Mouse (Mus musculus): ENCODE data around the gene Ahsa1.
A peak's percentile ranks its signal among the peaks of the same experiment; 100 is the strongest.
"Not testable (repeated sequence)": the region's sequence is repeated elsewhere in the genome, so short reads cannot be mapped to it uniquely, and the experiment has no call there.

The Ahsa1 gene

DNA sequence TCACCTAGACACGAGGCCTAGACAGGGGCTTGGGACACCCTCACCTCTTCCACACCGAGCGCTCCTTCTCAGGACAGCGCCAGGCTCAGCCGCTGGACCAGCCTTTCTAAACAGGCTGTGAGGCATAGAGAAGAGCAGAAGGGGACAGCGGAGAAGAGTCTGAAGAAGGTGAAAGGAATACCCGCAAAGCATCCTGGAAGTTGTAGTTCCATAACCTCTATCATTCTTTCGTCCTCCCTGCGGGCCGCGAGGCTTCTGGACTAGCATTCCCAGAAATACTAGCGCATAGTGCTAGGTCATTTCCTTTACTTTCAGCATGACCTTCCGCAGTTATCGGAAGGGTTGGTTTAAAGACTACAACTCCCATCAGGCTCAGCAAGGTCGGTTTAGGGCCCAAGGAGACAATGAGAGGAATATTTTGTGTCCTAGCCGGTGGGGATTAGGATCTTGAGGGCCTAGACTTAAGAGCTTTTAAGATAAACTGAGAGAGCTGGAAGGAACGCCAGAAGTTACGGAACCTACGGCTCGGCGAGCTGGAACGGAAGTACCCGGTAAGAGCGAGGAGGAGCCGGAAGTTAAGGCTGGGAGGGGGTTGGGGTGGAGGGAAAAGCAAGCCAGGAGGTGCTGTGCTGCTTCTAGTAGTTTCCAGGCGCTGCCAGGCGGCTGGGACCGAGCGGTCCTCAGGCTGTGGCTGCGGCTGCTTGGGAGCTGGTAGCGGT, at the start of gene Ahsa1, which contains the start of gene Vipas39:
Gene Ahsa1 (plus strand): TSS at position 372 of the 719 bp plus-strand sequence.
Gene Vipas39 (minus strand): TSS at position 149 of the 719 bp plus-strand sequence.
- DNase-seq = peak; percentile 86

DNA sequence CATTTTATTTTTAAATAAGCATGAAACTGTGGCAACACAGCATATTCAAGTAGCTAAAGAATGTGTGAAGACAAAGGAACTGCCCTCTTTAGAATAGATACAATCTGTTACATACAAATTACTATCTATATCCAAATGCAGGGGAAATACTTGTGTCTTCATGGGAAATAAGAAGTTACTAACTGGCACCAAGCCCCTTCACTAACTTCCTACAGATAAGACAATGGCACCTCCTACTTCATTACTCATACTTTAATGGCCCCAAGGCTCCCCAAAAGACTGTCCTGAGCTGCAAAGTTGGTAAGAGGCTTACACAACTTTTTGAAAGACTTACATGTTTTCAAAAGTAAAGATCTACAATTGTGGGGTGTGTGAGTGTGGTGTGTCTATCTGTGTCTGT, 48.7 kb upstream of the Ahsa1 start:
- DNase-seq = no peak

GRCm38 (mm10) chr12:87219362-87219761, 46.9 kb upstream of the Ahsa1 start:
- no peak for DNase-seq

DNA sequence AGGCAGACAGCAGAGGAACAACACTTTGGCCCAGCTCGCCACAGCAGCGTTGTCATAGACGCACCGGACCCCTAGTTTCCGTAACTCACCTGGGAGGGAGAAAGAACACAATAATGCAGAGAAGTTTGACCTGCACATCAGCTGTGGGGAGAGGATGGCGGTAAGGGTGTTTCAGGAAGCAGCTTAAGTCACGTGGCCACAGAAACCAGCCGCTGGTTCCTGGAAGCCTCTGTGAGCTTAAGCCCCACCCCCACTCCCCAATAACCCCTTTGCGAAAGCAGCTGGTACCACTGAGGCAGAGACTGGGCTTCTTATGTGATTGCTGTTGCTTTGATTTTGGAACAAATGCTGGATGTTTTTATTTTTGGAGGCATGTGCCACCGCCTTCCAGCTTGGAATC, 41.3 kb upstream of the Ahsa1 start:
- DNase-seq = no peak

GRCm38 (mm10) chr12:87226801-87227200, 39.5 kb upstream of the Ahsa1 start:
- no peak for DNase-seq

- DNase-seq = no peak
Measured at GRCm38 (mm10) chr12:87229633-87230032, 36.6 kb upstream of the Ahsa1 start.

DNA sequence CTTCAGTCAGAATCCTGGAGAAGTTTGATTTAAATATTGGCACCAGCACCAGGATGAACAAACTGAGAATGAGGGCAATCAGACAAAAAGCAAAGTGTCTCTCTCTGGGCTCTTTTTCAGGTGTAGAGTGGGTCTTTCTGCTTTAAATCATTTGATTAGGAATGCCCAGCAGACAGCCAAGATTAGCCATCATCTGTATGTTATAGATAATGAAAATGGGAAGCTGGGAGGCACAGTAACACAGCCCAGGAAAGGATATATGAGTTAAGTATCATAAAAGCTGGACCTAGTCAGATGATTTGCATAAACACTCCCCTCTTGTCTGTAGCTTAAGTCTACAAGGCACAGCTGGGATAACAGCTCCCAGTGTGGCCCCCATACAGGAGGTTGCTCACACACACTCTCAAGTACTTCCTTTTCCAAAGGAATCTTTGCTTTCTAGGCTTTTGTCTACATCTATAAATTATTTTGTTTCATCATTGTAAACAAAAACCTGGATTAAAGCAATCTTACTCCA, 35.8 kb upstream of the Ahsa1 start:
- DNase-seq = no peak

GRCm38 (mm10) chr12:87236882-87237483, 29.3 kb upstream of the Ahsa1 start:
- DNase-seq = no peak

- no peak for DNase-seq
Measured at GRCm38 (mm10) chr12:87238632-87239031, 27.6 kb upstream of the Ahsa1 start, which contains the start of gene Noxred1. Noxred1 (minus strand) TSS chr12:87238732.

GRCm38 (mm10) chr12:87250161-87250560, 16.1 kb upstream of the Ahsa1 start:
- DNase-seq = no peak

- DNase-seq = no peak
Measured at GRCm38 (mm10) chr12:87253878-87254277, 12.4 kb upstream of the Ahsa1 start.

- no peak for DNase-seq
Measured at GRCm38 (mm10) chr12:87256629-87257028, 9.7 kb upstream of the Ahsa1 start.

DNA sequence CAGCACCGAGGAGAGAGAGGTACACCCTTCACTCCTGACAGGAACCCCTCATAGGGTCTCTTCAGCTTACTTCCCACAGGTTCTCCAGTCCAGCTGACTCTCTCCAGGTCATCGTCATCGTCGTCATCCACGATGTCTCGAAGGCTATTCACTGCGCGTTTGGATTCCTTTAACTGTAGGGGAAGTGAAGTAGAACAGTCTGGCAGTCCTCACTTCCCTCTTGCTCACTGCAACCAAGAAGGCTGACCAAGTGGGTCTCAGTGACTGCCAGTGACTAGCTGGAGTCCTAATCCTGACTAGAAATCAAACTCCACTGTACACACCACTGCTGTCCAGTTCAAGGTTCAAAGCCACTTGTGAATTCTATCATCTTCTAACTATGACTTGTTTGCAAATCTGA, 5.7 kb upstream of the Ahsa1 start:
- no peak for DNase-seq

- DNase-seq = no peak
Measured at GRCm38 (mm10) chr12:87265444-87265843, 835 bp upstream of the Ahsa1 start.

DNA sequence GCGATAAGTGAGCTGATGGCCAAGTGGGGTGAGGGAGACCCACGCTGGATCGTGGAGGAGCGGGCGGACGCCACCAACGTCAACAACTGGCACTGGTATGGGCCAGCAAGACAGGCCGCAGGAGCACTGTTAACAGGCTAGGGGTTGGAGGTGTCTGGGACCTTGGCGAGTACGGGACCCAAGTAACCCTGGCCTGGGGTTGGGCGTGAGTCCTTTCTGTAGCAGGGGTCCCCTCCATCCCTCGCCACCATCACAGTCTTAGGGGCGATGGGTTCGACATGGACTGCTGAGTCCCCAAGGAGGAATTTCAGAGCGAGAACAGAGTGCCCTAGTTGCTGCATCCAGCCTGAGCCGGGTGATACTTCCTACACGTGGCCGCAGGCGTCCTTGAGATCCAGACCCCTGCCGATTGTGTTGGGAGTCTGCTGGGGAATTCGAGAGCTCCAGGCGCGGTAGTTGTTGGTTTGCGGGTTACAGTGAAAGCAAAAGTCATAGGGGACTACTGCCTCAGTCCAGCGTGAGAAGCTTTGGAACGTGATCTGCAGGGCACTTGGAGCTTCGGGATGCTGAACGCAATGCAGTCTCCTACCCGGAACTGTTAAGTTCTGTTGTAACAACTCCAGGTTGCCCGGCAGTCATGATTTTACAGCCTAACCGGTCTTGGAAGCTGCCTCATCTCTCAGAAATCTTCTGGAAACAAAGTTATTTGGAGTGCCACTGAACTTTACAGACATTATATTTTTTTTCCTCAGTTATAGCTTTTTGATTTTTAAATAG, 736 bp downstream of the Ahsa1 start:
- peak; percentile 21 for DNase-seq

GRCm38 (mm10) chr12:87267682-87268081, 1.4 kb downstream of the Ahsa1 start:
- peak; percentile 41 for DNase-seq

DNA sequence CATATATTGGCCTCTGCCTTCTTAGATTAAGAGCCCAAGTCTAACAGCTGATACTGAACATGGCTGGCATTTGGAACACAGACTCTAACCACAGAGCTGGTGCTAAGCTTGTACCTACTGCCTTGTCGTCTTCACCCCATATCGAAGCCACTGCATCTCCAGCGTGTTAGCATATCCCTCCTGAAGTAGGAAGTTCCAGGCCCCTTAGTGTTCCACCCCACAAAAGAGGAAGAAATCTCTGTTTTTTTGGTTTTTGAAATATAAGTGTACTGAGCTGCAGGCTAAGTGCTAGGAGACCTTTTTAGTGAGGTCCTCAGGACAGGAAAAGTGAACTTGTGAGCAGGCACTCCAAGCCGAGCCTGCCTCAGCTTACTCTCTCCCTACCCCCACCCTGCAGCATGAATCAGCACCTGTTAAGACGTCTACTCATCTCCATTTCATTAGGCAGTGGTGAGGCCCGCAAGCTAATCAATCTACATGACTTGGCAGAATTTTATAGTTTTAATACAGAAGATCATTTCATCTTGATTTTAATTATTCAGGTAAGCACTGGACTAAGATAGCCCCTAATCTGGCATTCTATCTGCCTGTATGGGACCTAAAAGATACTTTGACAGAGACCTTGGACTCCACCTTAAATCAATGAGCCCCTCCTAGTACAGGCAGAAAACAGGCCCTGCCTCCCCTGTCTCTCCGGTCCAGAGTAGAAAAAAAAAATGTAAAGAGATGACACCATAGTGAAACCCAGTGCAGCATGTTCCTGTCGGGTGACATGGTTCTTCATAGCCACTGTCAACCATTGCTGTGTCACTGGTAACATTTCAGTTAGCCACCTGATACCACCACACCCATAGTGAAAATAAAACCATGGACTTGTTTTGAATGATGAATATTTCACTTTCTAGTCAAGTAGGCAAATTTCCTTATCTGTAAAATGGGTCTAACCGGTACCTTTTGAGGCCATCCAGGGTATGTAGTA, 8.9 kb downstream of the Ahsa1 start:
- DNase-seq = no peak

- DNase-seq = not testable (repeated sequence)
Measured at GRCm38 (mm10) chr12:87277251-87277650, 11.0 kb downstream of the Ahsa1 start.

GRCm38 (mm10) chr12:87278118-87278730, 11.9 kb downstream of the Ahsa1 start:
- DNase-seq = no peak

GRCm38 (mm10) chr12:87279350-87279749, 13.1 kb downstream of the Ahsa1 start:
- no peak for DNase-seq

- DNase-seq = peak; percentile 21
Measured at GRCm38 (mm10) chr12:87279879-87280278, 13.6 kb downstream of the Ahsa1 start.

- no peak for DNase-seq
Measured at GRCm38 (mm10) chr12:87281766-87282165, 15.5 kb downstream of the Ahsa1 start.

All from lung, postnatal 14 days (tissue).